Mouse (Mus musculus): ENCODE data around the gene Crhbp. TPM values are rescaled to one million over a fixed set of nuclear protein-coding genes. Genes with fewer than 3 reads are reported as not detected.

The Crhbp gene
- 2.7 and 3.1 TPM in 2 replicates for polyA plus RNA-seq (2012; rRNA removed)

DNA sequence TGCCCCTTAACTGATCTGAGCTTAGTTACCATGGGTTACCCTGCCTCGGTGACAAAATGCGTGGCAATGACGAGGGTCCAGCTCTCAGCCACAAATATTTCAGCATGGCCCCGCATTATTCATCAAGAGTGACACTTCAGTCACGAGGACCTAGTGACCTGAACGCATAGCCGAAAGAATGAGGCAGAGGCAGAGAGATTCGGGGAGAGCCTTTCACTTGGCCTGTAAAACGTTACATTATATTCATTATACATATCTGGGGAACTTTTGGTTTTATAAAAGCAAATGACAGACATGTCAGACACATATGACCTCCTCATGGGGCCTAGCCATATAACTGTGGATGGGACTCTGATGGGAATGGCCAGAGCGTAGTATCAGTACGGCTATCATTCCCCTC is at the start of gene Crhbp:
Crhbp (minus strand) TSS at position 101 of the 400 bp plus-strand sequence.
- no peak for DNase-seq
- WGBS = 73% methylated on average over 11 of the region's 11 CpGs
- no peaks in the 10 kb centered on the region for H3K36me3 ChIP-seq (ENCODE audit: control insufficient read depth, insufficient read depth, low read length)
- no peak for TF ChIP-seq CTCF (IDR thresholded peaks at IDR 0.05; ENCODE audit: borderline replicate concordance, control insufficient read depth, extremely low read depth, insufficient read depth, low read length, poor library complexity)
- TF ChIP-seq POLR2A (IDR thresholded peaks at IDR 0.05; ENCODE audit: control insufficient read depth, extremely low read depth, insufficient read depth, low read length, poor library complexity) = no peak
- H3K27ac ChIP-seq (ENCODE audit: control insufficient read depth, insufficient read depth, low read length) = no peak within 1 kb of the TSS
- no peaks in the 10 kb centered on the region; the same call in 1 of the 2 replicates for H3K27me3 ChIP-seq (ENCODE audit: control insufficient read depth, insufficient read depth, low read length)
- peaks cover 2% of the 10 kb centered on the region; the same call in 1 of the 2 replicates for H3K4me1 ChIP-seq (replicated peaks; ENCODE audit: control insufficient read depth, insufficient read depth, low read length)
- no peak within 1 kb of the TSS for H3K4me3 ChIP-seq (ENCODE audit: control insufficient read depth, insufficient read depth, low read length)

GRCm38 (mm10) chr13:95493296-95493695 is 48.6 kb upstream of the Crhbp start:
- WGBS = 90% methylated on average over 5 of the region's 5 CpGs
- H3K4me1 ChIP-seq (replicated peaks; ENCODE audit: control insufficient read depth, insufficient read depth, low read length) = no peaks in the 10 kb centered on the region
- no peaks in the 10 kb centered on the region for H3K36me3 ChIP-seq (ENCODE audit: control insufficient read depth, insufficient read depth, low read length)
- TF ChIP-seq CTCF (IDR thresholded peaks at IDR 0.05; ENCODE audit: borderline replicate concordance, control insufficient read depth, extremely low read depth, insufficient read depth, low read length, poor library complexity) = no peak
- no peak for TF ChIP-seq POLR2A (IDR thresholded peaks at IDR 0.05; ENCODE audit: control insufficient read depth, extremely low read depth, insufficient read depth, low read length, poor library complexity)
- H3K4me3 ChIP-seq (ENCODE audit: control insufficient read depth, insufficient read depth, low read length) = no peak overlapping the region
- H3K27me3 ChIP-seq (ENCODE audit: control insufficient read depth, insufficient read depth, low read length) = no peaks in the 10 kb centered on the region
- H3K27ac ChIP-seq (ENCODE audit: control insufficient read depth, insufficient read depth, low read length) = no peak overlapping the region
- DNase-seq = no peak

- TF ChIP-seq CTCF (IDR thresholded peaks at IDR 0.05; ENCODE audit: borderline replicate concordance, control insufficient read depth, extremely low read depth, insufficient read depth, low read length, poor library complexity) = no peak
- no peak for TF ChIP-seq POLR2A (IDR thresholded peaks at IDR 0.05; ENCODE audit: control insufficient read depth, extremely low read depth, insufficient read depth, low read length, poor library complexity)
- Histone ChIP-seq H3K4me1 (replicated peaks; ENCODE audit: control insufficient read depth, insufficient read depth, low read length) (no peaks in the 10 kb centered on the region), H3K27me3 (ENCODE audit: control insufficient read depth, insufficient read depth, low read length) (no peaks in the 10 kb centered on the region), H3K36me3 (ENCODE audit: control insufficient read depth, insufficient read depth, low read length) (no peaks in the 10 kb centered on the region), H3K4me3 (ENCODE audit: control insufficient read depth, insufficient read depth, low read length) (no peak overlapping the region), H3K27ac (ENCODE audit: control insufficient read depth, insufficient read depth, low read length) (no peak overlapping the region)
- 93% methylated on average over 11 of the region's 11 CpGs for WGBS
- no peak for DNase-seq
These were observed 46.6 kb upstream of the Crhbp start for GRCm38 (mm10) chr13:95491327-95491726.

DNA sequence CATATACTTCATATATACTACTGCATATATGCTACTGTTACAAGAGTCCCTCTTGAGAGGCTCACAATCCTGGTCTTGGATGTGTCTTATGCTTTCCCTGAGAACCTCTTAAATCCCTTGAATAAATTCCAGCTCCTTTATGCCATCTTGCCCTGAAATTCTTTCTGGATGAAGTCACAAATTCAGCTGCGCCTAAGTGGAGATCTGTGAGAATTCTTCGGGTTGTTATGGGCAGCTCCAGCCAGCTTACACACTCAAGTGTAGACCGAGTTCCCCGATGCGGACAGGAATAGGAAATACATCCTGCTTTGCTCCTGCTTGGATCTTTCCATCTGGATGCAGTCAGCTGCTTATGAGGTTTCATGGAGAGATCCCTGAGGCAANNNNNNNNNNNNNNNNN is 39.9 kb upstream of the Crhbp start:
- TF ChIP-seq CTCF (IDR thresholded peaks at IDR 0.05; ENCODE audit: borderline replicate concordance, control insufficient read depth, extremely low read depth, insufficient read depth, low read length, poor library complexity) (no peak), POLR2A (IDR thresholded peaks at IDR 0.05; ENCODE audit: control insufficient read depth, extremely low read depth, insufficient read depth, low read length, poor library complexity) (no peak)
- no peaks in the 10 kb centered on the region for H3K36me3 ChIP-seq (ENCODE audit: control insufficient read depth, insufficient read depth, low read length)
- DNase-seq = no peak
- WGBS = 53% methylated on average over 5 of the region's 5 CpGs
- H3K4me1 ChIP-seq (replicated peaks; ENCODE audit: control insufficient read depth, insufficient read depth, low read length) = no peaks in the 10 kb centered on the region
- no peak overlapping the region for H3K27ac ChIP-seq (ENCODE audit: control insufficient read depth, insufficient read depth, low read length)
- no peak overlapping the region for H3K4me3 ChIP-seq (ENCODE audit: control insufficient read depth, insufficient read depth, low read length)
- no peaks in the 10 kb centered on the region for H3K27me3 ChIP-seq (ENCODE audit: control insufficient read depth, insufficient read depth, low read length)

GRCm38 (mm10) chr13:95481428-95481827 is 36.7 kb upstream of the Crhbp start:
- Histone ChIP-seq H3K36me3 (ENCODE audit: control insufficient read depth, insufficient read depth, low read length) (no peaks in the 10 kb centered on the region), H3K4me3 (ENCODE audit: control insufficient read depth, insufficient read depth, low read length) (no peak overlapping the region), H3K27me3 (ENCODE audit: control insufficient read depth, insufficient read depth, low read length) (no peaks in the 10 kb centered on the region), H3K4me1 (replicated peaks; ENCODE audit: control insufficient read depth, insufficient read depth, low read length) (no peaks in the 10 kb centered on the region), H3K27ac (ENCODE audit: control insufficient read depth, insufficient read depth, low read length) (no peak overlapping the region)
- no peak for TF ChIP-seq POLR2A (IDR thresholded peaks at IDR 0.05; ENCODE audit: control insufficient read depth, extremely low read depth, insufficient read depth, low read length, poor library complexity)
- no peak for TF ChIP-seq CTCF (IDR thresholded peaks at IDR 0.05; ENCODE audit: borderline replicate concordance, control insufficient read depth, extremely low read depth, insufficient read depth, low read length, poor library complexity)
- peak; percentile 62 for DNase-seq
- WGBS = 7% methylated on average over 4 of the region's 4 CpGs

DNA sequence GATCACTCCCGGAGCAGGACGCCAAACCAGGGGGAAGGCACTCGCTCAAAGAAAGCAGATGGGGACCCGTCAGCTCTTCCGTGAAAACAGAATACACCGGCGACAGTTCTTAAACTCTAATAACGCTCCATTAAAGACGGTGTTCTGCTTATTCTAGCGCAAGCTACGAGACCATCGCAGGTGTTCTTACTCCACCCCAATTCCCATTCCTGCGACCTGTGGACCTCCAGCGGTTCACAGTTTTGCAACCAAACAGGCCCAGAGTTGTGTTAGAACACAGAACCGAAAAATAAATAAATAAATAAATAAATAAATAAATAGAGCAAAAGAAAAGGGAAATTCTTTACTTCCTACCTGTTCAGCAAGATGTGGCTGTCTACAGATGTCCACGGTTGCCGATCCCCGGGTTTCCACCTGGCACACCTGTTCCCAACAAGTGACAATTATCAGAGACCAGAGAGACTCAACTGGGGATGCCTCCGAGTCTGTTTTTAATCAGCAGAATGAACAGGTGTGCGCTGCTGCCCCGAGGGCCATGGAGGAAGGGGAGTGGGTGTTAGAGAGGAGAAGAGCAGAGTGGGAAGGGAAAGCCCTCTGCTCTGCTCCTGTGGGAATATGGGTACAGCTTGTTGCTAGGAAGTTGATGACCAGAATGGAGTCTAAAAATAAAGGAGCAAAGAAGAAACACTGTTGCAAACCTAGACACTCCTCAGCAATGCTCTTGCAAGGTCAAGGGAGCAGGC is 34.1 kb upstream of the Crhbp start, which contains the start of gene S100z:
S100z (minus strand) TSS at position 51 of the 743 bp plus-strand sequence.
- Histone ChIP-seq H3K4me3 (ENCODE audit: control insufficient read depth, insufficient read depth, low read length) (no peak within 1 kb of the TSS), H3K27ac (ENCODE audit: control insufficient read depth, insufficient read depth, low read length) (no peak within 1 kb of the TSS), H3K36me3 (ENCODE audit: control insufficient read depth, insufficient read depth, low read length) (no peaks in the 10 kb centered on the region), H3K27me3 (ENCODE audit: control insufficient read depth, insufficient read depth, low read length) (no peaks in the 10 kb centered on the region), H3K4me1 (replicated peaks; ENCODE audit: control insufficient read depth, insufficient read depth, low read length) (no peaks in the 10 kb centered on the region)
- TF ChIP-seq POLR2A (IDR thresholded peaks at IDR 0.05; ENCODE audit: control insufficient read depth, extremely low read depth, insufficient read depth, low read length, poor library complexity) = no peak
- TF ChIP-seq CTCF (IDR thresholded peaks at IDR 0.05; ENCODE audit: borderline replicate concordance, control insufficient read depth, extremely low read depth, insufficient read depth, low read length, poor library complexity) = no peak
- 91% methylated on average over 21 of the region's 21 CpGs for WGBS
- DNase-seq = no peak
